Mouse (Mus musculus) megakaryocyte, embryonic 14.5 days (primary cell): ENCODE results near the gene Wdr20rt.

Experiments used
- FLI1 ChIP-seq: IDR thresholded peaks from 2 replicates; pipeline ENCODE4 v1.6.1; 2012; ENCODE audit warnings: low read length, inconsistent platforms, mixed read lengths
- GATA1 ChIP-seq: IDR thresholded peaks from 3 replicates; pipeline ENCODE4 v1.6.1; 2012; ENCODE audit warnings: mixed read lengths, low read length, inconsistent platforms, borderline replicate concordance

DNA sequence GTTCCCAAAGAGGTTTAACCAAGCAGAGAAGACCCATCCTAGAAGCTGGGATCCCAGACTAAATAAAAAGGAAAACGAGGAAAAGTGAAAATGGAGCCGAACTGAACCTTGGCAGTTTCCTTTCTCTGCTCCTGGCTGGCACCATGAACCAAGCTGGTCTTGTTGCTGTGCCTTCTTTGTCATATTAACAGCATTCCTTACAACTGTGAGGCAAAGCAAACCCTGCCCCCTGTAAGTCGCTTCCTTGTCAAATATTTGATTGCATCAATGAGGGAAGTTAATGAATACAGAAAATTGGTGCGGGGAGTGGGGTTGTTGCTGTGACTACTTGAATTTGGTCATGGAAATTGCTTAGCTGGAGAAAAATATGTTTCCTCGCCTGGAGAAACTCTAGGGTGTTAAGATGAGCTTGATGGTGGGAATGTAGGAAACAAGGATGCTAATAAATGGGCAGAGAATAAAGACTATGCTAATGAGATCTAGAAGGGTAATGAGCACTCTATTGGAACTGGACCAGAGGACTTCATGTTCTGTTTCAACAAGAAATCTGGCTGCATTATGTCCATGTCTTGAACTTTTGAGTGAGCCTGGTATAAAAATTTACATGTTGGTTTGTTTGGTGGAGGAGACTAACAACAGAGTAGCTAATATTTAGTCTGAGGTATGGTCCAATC is 43.1 kb downstream of the Wdr20rt start:
- TF ChIP-seq GATA1 (no peak), FLI1 (no peak)
